Mouse (Mus musculus): ENCODE results near the gene Nup93.

Nup93 gene

DNA sequence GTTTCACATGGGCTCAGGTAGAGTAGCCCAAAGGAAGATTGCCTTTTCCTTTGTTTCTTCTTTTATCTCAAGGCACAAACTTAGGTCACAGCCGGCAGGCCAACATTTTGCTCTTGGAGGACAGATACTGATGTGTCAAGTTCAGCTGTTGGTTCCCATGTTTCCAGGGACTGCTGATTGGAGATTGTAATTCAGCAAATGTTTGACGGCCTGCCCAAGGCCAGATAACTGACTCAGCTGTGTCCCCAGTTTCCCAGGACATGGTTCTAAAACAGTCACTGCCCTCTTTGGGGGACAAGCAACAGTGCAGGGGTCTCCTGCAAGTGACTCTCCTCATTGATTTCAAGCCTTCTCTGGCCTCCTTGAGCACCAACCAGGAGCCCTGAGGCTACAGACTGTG, 105.7 kb downstream of the Nup93 start:
- DNase-seq (ENCODE audit: low spot score), result no peak

DNA sequence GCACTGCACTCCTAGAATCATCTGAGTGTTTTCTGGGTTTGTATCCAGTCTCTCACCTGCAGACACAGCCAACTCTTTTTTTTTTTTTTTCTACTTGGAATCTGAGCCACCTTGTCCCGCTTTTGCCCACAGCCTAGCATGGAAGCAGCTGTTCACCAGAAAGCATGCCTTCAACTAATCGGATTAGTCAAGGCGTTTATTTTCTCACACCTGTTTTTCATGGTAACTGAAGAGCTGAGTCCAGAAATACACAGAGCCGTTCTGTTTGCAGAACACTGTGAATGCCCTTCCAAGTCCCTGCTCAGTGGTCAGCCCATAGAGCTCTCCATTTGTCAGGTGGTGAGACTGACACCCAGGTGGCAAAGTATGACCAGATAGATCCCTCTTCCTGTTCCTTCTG, 107.7 kb downstream of the Nup93 start:
- DNase-seq (ENCODE audit: low spot score), result no peak

DNA sequence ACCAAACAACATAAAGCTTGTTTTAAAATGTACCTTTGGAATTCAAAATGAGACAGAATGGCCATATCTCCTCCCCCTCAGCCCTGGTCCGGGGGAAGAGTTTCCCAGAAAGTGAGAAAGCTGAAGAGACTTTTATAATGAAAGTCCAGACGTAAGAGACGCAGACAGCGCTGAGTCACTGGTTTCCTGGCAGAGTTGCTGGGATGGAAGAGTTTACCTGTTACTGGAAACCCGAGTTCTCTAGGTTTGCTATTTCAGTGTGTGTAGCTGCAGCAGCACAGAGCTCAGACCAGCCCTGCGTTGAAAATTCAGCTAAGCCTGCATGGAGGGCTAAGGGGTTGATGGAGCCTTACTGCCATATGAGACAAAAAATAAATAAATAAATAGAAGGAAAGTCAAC, 108.7 kb downstream of the Nup93 start:
- DNase-seq (ENCODE audit: low spot score), result no peak

DNA sequence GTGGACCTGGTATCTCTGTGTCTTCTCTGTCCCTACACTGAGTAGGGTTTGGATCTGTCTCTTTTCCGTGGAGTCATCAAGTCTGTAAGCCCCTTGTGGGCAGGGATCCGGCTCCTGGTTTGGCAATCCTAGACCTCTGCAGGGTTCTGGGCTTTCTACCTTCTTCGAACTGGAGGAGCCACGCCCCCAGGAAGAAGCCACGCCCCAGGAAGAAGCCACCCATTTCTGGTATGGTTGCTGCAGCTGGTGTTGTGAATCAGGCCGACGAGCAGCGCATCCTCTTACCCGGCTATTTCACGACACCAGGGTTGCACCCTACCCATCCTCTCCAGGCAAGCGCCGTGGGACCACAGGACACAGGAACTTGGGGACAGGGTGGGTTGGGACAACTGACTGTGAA, 109.7 kb downstream of the Nup93 start:
- no peak for DNase-seq (ENCODE audit: low spot score)

DNA sequence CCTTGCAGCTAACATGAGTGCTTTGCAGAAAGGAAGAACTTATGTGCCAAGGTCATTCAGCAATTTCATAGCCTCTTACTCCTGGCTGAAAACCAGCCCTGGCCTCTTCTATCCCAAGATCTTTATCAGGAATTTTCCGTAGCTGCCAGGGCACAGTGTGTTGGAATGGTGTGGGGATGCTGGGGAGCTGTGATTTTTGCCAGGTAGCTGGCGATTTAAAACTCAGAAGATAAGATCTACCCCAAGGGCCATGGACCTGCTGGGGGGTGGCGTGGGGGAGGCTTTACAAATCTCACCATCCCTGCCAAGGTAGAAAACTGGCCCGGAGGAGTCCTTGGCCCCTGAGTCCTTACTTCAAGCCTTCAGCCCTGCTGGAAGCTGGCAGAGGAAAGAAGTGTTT, 111.7 kb downstream of the Nup93 start:
- no peak for DNase-seq (ENCODE audit: low spot score)

DNA sequence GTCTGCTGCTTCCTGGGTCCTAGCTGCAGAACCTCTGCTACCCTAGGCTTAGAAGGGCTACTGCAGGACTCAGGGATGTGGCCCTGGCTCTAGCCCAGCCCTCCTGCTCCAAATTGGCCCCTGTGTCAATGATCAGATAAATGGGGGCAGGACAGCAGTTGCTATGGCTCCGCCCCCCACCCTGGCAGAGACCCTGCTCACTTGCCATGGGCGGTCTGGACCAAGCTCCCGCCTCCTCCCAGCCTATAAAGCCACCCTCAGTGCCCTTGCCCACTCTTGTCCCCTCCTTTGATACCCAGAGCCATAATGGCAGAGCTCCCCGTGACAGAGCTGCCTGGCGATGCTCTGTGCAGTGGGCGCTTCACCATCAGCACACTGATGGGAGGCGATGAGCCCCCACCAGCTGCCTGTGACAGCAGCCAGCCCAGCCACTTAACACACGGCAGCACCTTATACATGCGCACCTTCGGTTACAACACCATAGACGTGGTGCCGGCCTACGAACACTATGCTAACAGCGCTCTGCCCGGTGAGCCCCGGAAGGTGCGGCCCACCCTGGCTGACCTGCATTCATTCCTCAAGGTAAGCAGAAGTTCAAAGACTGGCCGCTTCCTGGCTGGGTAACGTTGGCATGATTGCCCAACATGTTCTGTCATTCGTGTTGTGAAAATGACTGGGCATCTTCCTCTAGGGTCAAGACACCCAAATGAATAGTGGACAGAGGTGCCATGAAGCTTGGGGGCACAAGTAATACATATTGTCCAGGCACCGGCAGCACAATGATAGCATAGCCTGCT, 114.8 kb downstream of the Nup93 start, which contains the start of gene Slc12a3:
TSS of gene Slc12a3 (plus strand) at position 270 of the 797 bp plus-strand sequence.
- DNase-seq (ENCODE audit: low spot score), result no peak

DNA sequence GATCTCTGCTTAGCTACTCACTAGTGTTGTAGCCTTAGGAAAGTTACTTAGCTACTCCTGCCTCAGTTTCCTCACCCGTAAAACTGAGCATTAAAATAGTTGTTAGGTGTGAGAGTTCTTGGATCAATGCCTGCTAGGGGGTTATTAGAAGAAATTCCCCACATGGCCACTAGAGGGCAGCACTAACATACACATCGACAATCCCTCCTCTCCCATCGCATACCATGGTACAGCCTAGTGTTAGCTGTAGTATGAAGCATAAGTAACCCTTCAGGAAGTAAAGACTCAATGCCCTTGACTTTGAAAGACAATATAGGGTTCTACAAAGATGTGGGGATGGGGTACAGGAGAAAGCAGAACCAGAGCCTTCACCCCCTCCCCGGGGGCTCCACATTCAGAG, 116.4 kb downstream of the Nup93 start:
- peak; percentile 86 for DNase-seq (ENCODE audit: low spot score)

DNA sequence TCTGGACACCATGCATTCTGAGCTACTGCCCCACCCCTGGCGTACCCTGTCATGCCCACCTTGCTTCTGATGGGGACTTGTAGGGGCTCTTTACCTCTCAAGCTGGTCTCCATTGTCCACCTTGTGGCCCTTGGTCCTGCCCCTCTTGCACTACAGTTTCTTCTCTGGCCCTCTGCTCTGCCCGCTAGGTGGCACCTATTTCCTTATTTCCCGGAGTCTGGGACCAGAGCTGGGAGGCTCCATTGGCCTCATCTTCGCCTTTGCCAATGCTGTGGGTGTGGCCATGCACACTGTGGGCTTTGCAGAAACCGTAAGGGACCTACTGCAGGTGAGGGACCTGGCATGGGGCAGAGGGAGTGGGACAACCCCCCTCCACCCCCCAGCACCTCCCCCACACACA, 119.0 kb downstream of the Nup93 start:
- no peak for DNase-seq (ENCODE audit: low spot score)

DNA sequence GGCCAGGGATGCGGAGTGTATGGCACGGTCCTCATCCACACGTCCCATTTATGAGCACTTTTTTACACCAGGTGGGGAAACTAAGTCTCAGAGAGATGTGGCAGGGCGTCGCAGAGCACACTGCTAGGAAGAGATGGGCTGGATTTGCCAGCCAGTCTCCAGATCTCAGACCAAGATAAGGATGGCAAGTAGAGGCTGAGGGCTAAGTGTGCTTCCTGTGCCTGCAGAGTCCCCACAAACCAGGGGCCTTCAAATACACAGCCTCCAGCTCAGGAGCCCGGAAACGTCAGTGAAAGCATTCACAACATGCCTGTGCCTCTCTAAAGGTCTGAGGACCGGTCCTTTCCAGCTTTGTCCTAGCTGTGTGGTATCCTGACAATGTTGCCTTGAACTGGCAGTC, 123.2 kb downstream of the Nup93 start:
- no peak for DNase-seq (ENCODE audit: low spot score)

DNA sequence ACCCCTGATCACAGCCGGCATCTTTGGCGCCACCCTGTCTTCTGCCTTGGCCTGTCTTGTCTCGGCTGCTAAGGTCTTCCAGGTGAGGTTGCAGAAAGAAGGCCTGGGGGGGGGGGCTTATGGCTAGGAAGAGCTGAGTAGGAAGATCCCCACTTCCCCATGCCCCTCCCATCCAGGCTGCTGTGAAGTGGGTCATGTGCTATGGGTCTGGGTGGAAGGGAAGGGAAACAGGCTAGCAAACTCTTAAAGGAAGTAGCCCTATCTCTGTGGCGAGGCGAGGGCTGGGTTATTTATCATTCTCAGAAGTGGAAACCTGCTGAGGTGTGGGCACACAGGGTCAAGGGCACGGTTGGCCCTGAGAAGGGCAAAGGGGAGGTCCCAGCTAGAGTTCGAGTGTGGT, 126.4 kb downstream of the Nup93 start:
- DNase-seq (ENCODE audit: low spot score), result no peak

DNA sequence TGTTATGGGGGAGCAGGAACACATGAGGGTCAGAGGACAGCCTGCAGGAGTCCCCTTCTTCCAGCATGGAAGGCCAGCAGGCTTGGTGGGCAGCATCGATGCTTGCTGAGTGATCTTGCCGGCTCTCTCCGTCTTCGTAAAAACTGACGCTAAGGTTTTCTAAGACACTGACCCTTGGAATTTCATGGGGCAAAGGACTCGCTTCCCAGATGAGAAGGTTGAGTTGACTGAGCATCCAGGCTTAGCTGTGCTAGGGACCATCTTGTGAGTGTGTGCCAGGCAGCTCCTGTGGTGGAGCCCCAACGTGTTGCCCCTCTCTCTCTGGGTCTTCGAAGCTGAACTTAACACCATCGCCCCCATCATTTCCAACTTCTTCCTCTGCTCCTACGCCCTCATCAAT, 128.3 kb downstream of the Nup93 start:
- no peak for DNase-seq (ENCODE audit: low spot score)

DNA sequence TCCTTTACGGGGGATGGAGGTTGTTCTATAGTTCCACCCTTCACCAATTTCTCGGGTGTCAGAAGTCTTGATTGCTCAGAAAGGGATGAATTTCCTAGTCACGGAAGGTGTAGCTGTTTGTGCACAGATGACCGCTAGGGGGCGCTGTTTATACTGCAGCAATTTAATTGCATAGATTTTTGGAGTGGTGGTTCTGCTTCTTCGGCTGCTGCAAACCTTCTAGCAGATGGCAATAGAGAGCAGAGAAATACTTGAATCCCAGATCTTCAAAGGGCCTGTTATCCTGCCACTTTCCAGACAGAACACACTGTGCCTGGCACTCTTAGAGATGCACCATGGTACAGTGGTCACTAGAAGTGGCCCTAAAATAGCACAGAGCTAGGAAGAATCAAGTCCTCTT, 128.9 kb downstream of the Nup93 start:
- peak; percentile 65 for DNase-seq (ENCODE audit: low spot score)

DNA sequence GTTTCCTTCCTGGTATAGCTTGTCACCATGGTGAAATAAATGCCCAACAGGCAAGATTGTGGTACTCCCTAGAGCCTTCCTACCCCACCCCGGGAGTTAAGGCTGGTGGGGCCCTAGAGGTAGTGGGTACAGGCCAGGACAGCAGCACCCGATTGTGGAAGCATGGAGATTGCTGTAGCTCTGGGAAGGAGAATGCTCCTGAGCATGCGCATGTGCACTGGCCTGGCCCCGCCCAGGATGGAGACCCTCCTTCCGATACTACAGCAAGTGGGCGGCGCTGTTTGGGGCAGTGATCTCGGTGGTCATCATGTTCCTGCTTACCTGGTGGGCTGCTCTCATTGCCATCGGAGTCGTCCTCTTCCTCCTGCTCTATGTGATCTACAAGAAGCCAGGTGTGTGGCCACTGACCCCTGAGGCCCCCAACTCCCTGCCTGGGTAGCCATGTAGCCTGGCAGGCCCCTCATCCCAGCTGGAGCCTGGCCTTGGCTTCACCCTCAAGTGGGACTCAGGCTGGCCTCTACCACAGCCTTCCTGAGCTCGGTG, 129.5 kb downstream of the Nup93 start:
- DNase-seq (ENCODE audit: low spot score), result no peak

DNA sequence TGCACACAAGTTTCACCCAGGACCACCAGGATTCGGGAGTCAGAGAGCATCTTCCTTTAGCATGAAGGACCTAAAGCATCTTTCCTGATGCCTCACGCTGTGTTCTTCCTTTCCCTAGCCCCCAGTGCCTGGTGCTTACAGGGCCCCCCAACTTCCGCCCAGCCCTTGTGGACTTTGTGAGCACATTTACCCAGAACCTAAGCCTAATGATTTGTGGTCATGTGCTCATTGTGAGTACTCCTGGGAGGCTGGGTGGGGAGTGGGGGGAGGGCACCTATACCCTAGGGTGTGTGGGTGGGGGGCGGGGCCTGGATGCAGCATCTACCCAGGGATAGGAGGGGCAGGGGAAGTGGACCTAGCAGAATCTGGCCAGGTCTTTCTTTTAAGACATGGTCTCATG, 131.3 kb downstream of the Nup93 start:
- DNase-seq (ENCODE audit: low spot score), result no peak

DNA sequence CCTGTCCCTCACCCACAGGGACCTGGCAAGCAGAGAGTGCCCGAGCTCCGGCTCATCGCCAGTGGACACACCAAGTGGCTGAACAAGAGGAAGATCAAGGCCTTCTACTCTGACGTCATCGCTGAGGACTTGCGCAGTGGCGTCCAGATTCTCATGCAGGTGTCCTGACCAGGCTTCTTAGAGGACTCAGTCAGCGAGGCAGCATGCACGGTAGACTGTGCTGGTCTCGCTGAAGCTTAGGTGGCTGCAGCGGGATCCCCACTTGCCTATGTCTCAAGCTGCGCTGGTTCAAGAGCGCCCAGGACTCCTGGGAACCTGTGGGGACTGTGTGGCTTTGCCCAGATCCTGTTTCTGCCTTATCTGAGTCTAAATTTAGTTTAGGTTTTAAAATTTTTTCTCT, 131.9 kb downstream of the Nup93 start:
- no peak for DNase-seq (ENCODE audit: low spot score)

DNA sequence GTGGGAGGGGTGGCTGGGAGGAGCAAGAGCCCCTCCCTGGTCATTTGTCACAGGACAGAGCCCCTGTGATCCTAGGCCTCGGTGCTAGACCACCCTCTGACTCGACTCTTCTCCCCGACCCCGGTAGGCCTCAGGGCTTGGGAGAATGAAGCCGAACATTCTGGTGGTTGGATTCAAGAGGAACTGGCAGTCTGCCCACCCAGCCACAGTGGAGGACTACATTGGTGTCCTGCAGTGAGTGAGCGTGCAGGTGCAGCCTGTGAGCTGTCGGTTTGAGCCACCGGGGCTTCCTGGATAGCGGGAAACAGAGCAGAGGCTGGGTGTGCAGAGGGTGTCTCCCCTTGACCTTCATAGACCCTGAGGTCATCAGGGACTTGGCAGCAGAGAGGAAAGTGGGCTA, 134.1 kb downstream of the Nup93 start:
- no peak for DNase-seq (ENCODE audit: low spot score)

DNA sequence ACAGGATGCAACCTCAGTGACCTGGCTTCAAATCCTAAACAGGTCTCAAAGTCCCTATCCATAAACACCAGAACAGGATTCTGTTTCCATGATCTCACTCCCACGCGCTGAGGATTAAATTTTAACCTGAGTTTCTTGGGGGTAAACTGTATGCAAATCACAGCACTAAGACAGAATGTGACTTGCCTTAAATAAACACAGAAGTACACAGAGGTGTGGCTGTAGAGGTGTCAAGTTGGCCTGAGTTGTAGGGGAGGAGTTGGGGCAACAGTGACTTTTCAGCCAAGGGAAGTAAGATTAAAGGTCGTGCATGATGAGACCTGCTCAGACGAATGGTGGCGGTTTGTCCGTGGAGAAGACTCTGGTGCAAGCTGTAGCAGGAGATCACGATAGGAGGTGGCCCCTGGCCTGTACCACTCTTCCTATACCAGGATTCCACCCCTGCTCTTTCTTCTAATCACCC, 139.7 kb downstream of the Nup93 start:
- DNase-seq (ENCODE audit: low spot score), result no peak

DNA sequence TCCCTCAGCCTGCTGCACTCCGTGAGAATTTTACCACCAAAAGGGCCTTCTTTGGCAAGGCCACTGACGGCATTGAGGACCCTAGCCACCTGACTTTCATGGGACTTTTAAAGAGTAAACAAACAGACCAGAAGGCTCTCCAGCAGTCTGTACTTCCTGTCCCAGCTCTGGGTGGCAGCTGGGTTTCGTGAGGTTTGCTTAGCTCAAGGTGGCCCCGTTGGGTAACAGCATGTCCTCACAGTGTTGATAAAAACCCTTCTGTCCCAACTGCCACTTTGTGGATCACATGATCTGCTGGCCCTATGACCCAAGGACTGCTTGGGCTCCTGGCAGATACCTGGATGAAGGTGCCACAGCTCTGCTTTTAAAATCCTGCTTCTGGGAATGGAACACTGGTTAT, 140.2 kb downstream of the Nup93 start:
- no peak for DNase-seq (ENCODE audit: low spot score)

DNA sequence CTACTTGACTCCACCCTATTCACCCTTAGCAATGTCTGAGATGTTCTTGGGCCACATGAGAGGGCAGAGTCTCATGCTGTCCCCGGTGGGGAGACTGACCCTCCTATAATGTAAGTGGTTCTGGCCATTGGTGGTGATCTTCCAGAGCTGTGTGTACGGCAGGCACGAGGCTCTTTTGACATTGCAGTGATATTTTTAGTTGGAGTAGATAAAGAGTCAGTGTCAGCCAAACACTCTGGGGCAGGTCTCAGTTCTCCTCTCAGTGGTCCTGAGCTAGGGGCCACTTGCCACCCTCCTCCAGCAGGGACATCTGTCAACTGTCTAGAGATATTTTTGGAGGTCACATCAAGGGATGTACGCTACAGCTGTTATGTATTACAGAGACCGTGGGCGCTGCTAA, 142.9 kb downstream of the Nup93 start:
- no peak for DNase-seq (ENCODE audit: low spot score)

DNA sequence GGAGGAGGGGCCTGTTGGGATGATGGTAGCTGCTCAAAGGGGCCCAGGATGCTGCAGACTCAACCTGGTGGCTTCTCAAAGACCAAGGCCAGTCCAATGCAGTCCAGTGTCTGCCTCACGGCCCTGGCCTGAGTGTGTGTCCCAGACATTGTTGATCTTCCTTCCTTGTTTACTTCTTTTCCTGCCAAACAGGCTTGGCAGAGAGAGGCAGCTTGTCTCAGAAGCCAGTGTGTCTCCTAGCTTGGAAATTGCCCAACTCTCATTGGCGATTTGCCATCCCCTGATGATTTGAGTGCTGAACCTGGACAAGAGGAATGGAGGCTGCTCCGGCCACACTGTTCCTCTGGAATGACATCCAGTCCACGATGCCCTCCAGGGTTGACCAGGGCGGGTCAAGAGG, 144.2 kb downstream of the Nup93 start:
- DNase-seq (ENCODE audit: low spot score), result no peak

DNA sequence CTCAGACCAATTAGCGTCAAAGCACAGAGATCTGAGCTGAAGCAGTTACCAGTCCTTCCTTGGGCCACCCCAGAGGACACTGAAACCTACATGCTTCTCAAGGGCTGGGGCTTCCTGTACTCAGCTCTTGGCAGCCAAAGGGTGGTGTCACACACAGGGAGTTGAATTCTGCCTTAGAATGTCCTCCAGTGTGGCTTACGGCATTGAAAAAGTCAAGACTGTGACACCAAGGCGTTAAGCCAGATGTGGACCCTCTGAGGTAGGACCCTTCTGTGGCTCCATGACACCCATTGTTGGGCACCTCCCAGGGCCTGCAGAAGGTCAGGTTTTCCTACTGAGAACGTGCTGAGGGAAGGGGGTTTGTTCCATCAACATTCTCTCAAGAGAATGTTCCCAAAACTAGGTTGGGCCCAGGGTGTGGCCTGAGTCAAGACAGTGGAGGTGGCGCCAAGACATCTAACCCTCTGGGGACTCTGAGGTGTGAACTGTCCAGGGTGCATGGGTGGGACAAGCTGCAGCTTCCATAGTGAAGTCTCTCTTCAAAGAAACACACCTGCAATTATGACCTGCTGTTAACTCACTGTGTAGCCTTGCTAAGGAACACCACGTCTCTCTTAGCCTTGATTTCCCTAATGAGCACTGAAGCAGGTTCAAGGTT, 147.5 kb downstream of the Nup93 start:
- no peak for DNase-seq (ENCODE audit: low spot score)

DNA sequence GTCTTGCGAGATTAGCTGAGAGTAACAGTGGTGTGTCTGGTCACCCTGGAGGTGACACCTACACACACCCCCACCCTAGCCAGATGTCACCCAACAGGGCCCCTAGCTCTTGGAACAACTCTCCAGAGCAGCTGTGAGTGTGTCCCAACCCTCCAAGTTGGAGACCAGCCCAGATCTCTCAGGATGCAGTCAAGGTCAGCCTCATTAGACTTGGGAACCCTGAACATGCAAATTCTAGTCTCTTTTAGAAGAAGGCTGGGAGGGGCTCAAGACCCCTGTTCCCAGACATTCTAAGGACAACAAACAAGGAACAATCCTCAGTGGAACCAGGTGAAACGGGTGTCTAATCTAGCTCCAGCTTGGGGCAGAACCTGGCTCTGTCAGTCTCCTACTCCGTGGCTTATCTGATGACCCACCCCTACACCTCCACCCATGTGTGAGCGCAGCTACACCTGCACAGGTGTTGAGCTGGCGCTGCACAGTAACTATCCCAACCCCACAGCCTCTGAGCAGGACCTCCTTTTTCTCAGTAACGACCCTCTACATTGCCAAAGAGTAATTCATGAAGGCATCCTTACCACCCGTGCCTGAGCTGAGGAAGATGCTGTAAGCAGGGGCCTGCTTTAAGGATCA, 148.4 kb downstream of the Nup93 start:
- DNase-seq (ENCODE audit: low spot score), result no peak

DNA sequence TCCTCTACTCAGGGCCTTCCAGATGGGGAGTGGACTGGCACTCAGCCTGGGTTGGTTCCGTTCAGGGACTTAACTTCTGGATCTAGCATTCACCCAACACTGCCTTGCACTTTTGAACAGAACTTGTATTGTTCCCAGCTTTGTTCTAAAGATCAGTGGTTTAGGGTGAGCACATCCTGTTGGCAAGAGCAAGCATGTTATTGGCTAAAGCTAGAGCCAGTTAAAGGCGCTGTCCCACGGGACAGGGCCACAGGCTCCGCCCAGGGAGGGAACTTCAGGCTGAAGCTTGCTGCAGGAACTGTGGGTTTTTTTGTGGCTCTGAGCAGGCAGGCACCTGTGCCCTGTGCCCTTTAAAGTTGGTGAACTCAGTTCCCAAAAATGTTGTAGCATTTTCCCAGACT, 148.9 kb downstream of the Nup93 start:
- DNase-seq (ENCODE audit: low spot score), result peak; percentile 27
